Mouse (Mus musculus): ENCODE data around the gene Thsd4. TPM values are rescaled to one million over a fixed set of nuclear protein-coding genes. Genes with fewer than 3 reads are reported as not detected.

The Thsd4 gene
- polyA plus RNA-seq, 1 experiment, result 1.3 TPM

- no peak for TF ChIP-seq MYOG (IDR thresholded peaks at IDR 0.05; ENCODE audit: control insufficient read depth, extremely low read depth, insufficient read length)
- TF ChIP-seq CEBPB (IDR thresholded peaks at IDR 0.05; ENCODE audit: low read depth), result no peak
- TF ChIP-seq MAX (IDR thresholded peaks at IDR 0.05), result no peak
- H3K79me2 ChIP-seq (ENCODE audit: control insufficient read depth, insufficient read depth), result no peaks in the 10 kb centered on the region
- H3K27me3 ChIP-seq (ENCODE audit: control insufficient read depth, insufficient read depth, insufficient read length), result peaks cover 7% of the 10 kb centered on the region
- no peaks in the 10 kb centered on the region for H3K36me3 ChIP-seq (ENCODE audit: control insufficient read depth, insufficient read depth)
- no peak overlapping the region for H3K4me3 ChIP-seq (ENCODE audit: insufficient read depth, poor library complexity, severe bottlenecking)
- H3ac ChIP-seq (ENCODE audit: control insufficient read depth, insufficient read length, low read depth), result no peak overlapping the region
- H3K79me3 ChIP-seq (ENCODE audit: low read depth), result no peaks in the 10 kb centered on the region
Observed at GRCm38 (mm10) chr9:59991407-59991806, 530.4 kb downstream of the Thsd4 start.

- no peak overlapping the region for H3K4me3 ChIP-seq (ENCODE audit: insufficient read depth, poor library complexity, severe bottlenecking)
- H3K79me3 ChIP-seq (ENCODE audit: low read depth), result no peaks in the 10 kb centered on the region
- TF ChIP-seq CTCF (IDR thresholded peaks at IDR 0.05; ENCODE audit: control insufficient read depth, insufficient read depth, insufficient read length), result no peak
- TF ChIP-seq FOSL1 (IDR thresholded peaks at IDR 0.05; ENCODE audit: insufficient read depth, low read length, poor library complexity, severe bottlenecking), result no peak
- no peaks in the 10 kb centered on the region for H3K36me3 ChIP-seq (ENCODE audit: control insufficient read depth, insufficient read depth)
- H3ac ChIP-seq (ENCODE audit: control insufficient read depth, insufficient read length, low read depth), result no peak overlapping the region
- H3K79me2 ChIP-seq (ENCODE audit: control insufficient read depth, insufficient read depth), result no peaks in the 10 kb centered on the region
- H3K27me3 ChIP-seq (ENCODE audit: control insufficient read depth, insufficient read depth, insufficient read length), result peaks cover 7% of the 10 kb centered on the region
Observed at GRCm38 (mm10) chr9:59989864-59990263, 532.0 kb downstream of the Thsd4 start.

- H3K4me3 ChIP-seq (ENCODE audit: insufficient read depth, poor library complexity, severe bottlenecking), result no peak overlapping the region
- no peak overlapping the region for H3ac ChIP-seq (ENCODE audit: control insufficient read depth, insufficient read length, low read depth)
- TF ChIP-seq CTCF (IDR thresholded peaks at IDR 0.05; ENCODE audit: control insufficient read depth, insufficient read depth, insufficient read length), result no peak
- TF ChIP-seq MAX (IDR thresholded peaks at IDR 0.05), result no peak
- no peak for TF ChIP-seq MYOG (IDR thresholded peaks at IDR 0.05; ENCODE audit: control insufficient read depth, extremely low read depth, insufficient read length)
- no peak for TF ChIP-seq MYOD1 (IDR thresholded peaks at IDR 0.05; ENCODE audit: control insufficient read depth, insufficient read length, low read depth)
- no peak for TF ChIP-seq FOSL1 (IDR thresholded peaks at IDR 0.05; ENCODE audit: insufficient read depth, low read length, poor library complexity, severe bottlenecking)
- no peak for TF ChIP-seq CEBPB (IDR thresholded peaks at IDR 0.05; ENCODE audit: low read depth)
- no peak for TF ChIP-seq USF1 (IDR thresholded peaks at IDR 0.05; ENCODE audit: low read depth)
- no peaks in the 10 kb centered on the region for H3K79me2 ChIP-seq (ENCODE audit: control insufficient read depth, insufficient read depth)
- no peaks in the 10 kb centered on the region for H3K79me3 ChIP-seq (ENCODE audit: low read depth)
- H3K36me3 ChIP-seq (ENCODE audit: control insufficient read depth, insufficient read depth), result no peaks in the 10 kb centered on the region
- H3K27me3 ChIP-seq (ENCODE audit: control insufficient read depth, insufficient read depth, insufficient read length), result peaks cover 4% of the 10 kb centered on the region
Observed at GRCm38 (mm10) chr9:59985900-59986572, 535.8 kb downstream of the Thsd4 start.

GRCm38 (mm10) chr9:59981116-59981515 is 540.7 kb downstream of the Thsd4 start:
- H3K4me3 ChIP-seq (ENCODE audit: insufficient read depth, poor library complexity, severe bottlenecking), result no peak overlapping the region
- H3K27me3 ChIP-seq (ENCODE audit: control insufficient read depth, insufficient read depth, insufficient read length), result no peaks in the 10 kb centered on the region
- H3K79me2 ChIP-seq (ENCODE audit: control insufficient read depth, insufficient read depth), result no peaks in the 10 kb centered on the region
- TF ChIP-seq MYOD1 (IDR thresholded peaks at IDR 0.05; ENCODE audit: control insufficient read depth, insufficient read length, low read depth) (no peak), FOSL1 (IDR thresholded peaks at IDR 0.05; ENCODE audit: insufficient read depth, low read length, poor library complexity, severe bottlenecking) (no peak), MYOG (IDR thresholded peaks at IDR 0.05; ENCODE audit: control insufficient read depth, extremely low read depth, insufficient read length) (no peak), USF1 (IDR thresholded peaks at IDR 0.05; ENCODE audit: low read depth) (no peak), CEBPB (IDR thresholded peaks at IDR 0.05; ENCODE audit: low read depth) (no peak), MAX (IDR thresholded peaks at IDR 0.05) (no peak), CTCF (IDR thresholded peaks at IDR 0.05; ENCODE audit: control insufficient read depth, insufficient read depth, insufficient read length) (no peak)
- H3K79me3 ChIP-seq (ENCODE audit: low read depth), result no peaks in the 10 kb centered on the region
- no peak overlapping the region for H3ac ChIP-seq (ENCODE audit: control insufficient read depth, insufficient read length, low read depth)
- H3K36me3 ChIP-seq (ENCODE audit: control insufficient read depth, insufficient read depth), result no peaks in the 10 kb centered on the region

- TF ChIP-seq CEBPB (IDR thresholded peaks at IDR 0.05; ENCODE audit: low read depth) (no peak), FOSL1 (IDR thresholded peaks at IDR 0.05; ENCODE audit: insufficient read depth, low read length, poor library complexity, severe bottlenecking) (no peak), CTCF (IDR thresholded peaks at IDR 0.05; ENCODE audit: control insufficient read depth, insufficient read depth, insufficient read length) (no peak), MYOG (IDR thresholded peaks at IDR 0.05; ENCODE audit: control insufficient read depth, extremely low read depth, insufficient read length) (no peak), MYOD1 (IDR thresholded peaks at IDR 0.05; ENCODE audit: control insufficient read depth, insufficient read length, low read depth) (no peak), USF1 (IDR thresholded peaks at IDR 0.05; ENCODE audit: low read depth) (no peak), MAX (IDR thresholded peaks at IDR 0.05) (no peak)
- Histone ChIP-seq H3K4me3 (ENCODE audit: insufficient read depth, poor library complexity, severe bottlenecking) (no peak overlapping the region), H3K79me2 (ENCODE audit: control insufficient read depth, insufficient read depth) (no peaks in the 10 kb centered on the region), H3K79me3 (ENCODE audit: low read depth) (no peaks in the 10 kb centered on the region), H3ac (ENCODE audit: control insufficient read depth, insufficient read length, low read depth) (no peak overlapping the region), H3K36me3 (ENCODE audit: control insufficient read depth, insufficient read depth) (no peaks in the 10 kb centered on the region), H3K27me3 (ENCODE audit: control insufficient read depth, insufficient read depth, insufficient read length) (peaks cover 4% of the 10 kb centered on the region)
Observed at GRCm38 (mm10) chr9:59971263-59971662, 550.6 kb downstream of the Thsd4 start.

- no peak overlapping the region for H3K4me3 ChIP-seq (ENCODE audit: insufficient read depth, poor library complexity, severe bottlenecking)
- H3K79me2 ChIP-seq (ENCODE audit: control insufficient read depth, insufficient read depth), result no peaks in the 10 kb centered on the region
- no peaks in the 10 kb centered on the region for H3K36me3 ChIP-seq (ENCODE audit: control insufficient read depth, insufficient read depth)
- TF ChIP-seq CTCF (IDR thresholded peaks at IDR 0.05; ENCODE audit: control insufficient read depth, insufficient read depth, insufficient read length) (peak; percentile 63), USF1 (IDR thresholded peaks at IDR 0.05; ENCODE audit: low read depth) (no peak)
- H3K27me3 ChIP-seq (ENCODE audit: control insufficient read depth, insufficient read depth, insufficient read length), result peaks cover 4% of the 10 kb centered on the region
- H3ac ChIP-seq (ENCODE audit: control insufficient read depth, insufficient read length, low read depth), result no peak overlapping the region
- H3K79me3 ChIP-seq (ENCODE audit: low read depth), result no peaks in the 10 kb centered on the region
Observed at GRCm38 (mm10) chr9:59969383-59969782, 552.5 kb downstream of the Thsd4 start.
